Mouse (Mus musculus) urinary bladder, adult 2 months (tissue): ENCODE measurements around the gene Depdc7. TPM values are rescaled to one million over a fixed set of nuclear protein-coding genes. Genes with fewer than 3 reads are reported as not detected.

Source experiments
- DNase-seq: peaks from one replicate; pipeline ENCODE4 v3.0.0; 2022; ENCODE audit warnings: low spot score
- polyA plus RNA-seq: library from polyadenylated mRNA; depleted of rRNA; stranded (reverse); fragments of >200 nt; gene quantifications from 2 replicates; pipeline ENCODE4 v1.2.3, GENCODE M21; 2012; rRNA removed

Depdc7 gene
- polyA plus RNA-seq, 1 experiment: 15.3 TPM

DNA sequence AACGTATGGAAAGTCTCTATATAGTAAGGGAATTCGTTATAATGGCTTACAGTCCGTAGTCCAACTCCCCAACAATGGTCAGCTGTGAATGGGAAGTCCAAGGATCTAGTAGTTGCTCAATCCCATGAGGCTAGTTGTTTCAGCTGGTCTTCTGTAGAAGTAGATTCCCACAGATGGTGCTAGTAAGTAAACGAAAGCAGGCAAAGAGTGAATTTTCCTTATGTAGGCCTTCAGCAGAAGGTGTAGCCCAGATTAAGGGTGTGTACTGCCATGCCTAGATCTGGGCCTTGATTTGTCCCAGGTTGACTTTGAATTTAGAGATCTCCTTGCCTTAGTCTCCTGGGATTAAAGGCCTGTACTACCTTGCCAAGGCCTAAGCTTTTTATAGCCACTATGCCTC is 26.4 kb downstream of the Depdc7 start, which contains the start of gene Pin1rt1:
Pin1rt1 (minus strand) TSS at position 101 of the 400 bp plus-strand sequence.
- no peak for DNase-seq

DNA sequence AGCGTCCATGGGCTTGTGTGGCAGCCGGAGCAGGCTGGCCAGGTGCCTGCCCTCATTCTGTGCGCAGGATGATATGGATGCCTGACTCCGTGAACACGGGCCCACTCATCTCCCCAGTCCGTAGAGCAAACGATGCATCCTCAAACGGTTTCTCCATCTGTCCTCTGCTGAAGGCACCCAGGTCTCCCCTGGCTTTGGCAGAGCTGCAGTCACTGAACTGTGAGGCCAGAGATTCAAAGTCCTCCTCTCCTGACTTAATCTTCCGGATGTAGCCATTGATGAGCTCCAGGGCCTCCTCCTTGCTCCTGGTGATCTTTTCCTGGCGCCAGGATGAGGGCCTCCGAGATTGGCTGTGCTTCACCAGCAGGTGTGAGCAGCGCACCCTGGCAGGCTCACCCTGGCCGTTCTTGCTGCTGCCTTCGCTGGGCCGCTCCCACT is 28.4 kb downstream of the Depdc7 start:
- no peak for DNase-seq

DNA sequence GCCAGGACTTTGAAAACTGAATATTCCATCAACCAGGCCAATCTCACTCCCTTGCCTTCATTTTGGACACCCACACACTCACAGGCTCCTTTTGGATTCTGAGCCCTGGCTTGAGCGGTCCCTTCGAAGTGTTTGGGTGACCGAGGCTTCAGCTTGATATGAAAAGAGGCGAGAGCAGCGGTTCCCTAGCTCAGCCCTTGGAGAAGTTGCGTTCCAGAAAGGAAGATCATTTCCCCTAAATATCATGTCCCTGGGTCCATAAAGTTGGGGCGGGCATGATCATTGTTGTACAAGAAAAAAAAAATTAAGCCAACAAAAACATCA is 30.2 kb downstream of the Depdc7 start:
- DNase-seq: no peak

DNA sequence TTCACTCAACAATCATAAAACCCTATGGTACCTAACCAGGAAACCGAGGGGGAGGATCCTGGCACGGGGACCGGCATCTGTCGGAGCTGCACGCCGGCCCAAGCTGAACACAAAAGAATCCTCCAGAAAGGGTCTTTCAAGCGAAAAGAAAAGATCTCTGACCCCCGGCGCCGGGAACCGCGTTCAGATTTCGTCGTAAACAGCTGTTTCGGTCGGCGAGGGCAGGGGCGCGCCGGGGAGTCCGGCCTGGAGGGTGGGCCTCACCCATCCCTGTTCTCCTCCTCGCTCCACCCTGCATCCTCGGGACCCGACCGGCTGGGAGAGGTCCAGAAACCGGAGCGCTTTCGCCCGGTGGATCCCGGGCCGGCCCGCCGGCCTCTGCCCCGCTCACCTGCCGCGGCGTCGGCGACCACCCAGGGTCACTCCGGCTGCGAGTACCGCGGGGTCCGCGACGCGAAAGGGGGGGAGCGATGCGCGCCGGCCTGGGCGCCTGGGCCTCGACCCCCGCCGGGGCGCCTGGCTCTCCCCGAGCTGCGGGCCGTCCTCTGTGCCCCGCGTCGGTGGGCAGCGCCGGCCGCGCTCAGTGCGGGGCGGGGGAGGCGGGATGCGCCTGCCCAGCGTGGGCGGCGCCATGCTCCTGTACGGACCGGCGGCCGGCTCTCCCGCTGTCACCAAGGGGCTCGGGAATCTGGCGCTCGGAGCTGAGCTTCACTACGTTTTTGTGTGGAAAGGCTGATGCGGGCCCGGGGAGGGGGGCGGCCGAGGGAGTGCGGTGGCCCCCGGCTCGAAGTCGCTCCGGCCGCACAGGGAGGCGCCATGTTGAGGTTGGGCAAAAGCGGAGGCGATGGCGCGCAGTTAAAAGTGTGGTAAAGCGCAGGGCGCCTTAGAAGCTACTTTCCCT is 30.8 kb downstream of the Depdc7 start, which contains the start of gene Tcp11l1:
Tcp11l1 (minus strand) TSS at position 585 of the 901 bp plus-strand sequence.
- peak; percentile 78 for DNase-seq

DNA sequence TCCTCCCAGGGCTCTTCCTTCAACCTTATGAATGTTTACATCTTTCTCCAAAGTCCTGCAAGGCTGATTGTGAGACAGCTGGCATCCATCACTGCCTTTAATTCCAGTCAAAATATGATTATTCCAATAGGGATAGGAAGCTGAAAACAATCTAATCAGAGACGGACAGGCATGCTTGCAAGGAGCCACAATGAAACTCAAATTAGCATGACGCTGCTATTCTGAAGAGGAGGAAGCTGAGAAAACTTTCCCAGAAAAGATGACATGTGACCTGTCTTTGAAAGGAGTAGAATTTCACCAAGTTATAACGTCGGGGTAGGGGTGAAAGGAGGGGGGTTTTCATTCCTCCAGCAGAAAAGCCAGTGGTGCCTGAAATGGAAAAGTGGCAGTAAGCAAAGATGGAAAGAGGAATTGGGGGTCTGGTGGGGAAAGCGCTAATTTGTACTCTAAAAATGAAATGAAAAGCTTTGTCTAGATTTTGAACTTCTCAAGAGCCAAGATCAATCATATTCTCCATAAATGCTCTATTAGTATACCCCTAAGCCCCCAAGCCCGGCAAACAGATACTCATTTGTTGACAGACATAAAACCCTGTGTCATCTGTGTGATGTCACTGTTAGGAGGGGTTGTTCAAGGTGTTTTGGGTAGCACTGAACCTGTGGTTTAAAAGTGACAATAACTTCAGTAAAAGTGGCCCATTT is 31.9 kb downstream of the Depdc7 start:
- DNase-seq: no peak

DNA sequence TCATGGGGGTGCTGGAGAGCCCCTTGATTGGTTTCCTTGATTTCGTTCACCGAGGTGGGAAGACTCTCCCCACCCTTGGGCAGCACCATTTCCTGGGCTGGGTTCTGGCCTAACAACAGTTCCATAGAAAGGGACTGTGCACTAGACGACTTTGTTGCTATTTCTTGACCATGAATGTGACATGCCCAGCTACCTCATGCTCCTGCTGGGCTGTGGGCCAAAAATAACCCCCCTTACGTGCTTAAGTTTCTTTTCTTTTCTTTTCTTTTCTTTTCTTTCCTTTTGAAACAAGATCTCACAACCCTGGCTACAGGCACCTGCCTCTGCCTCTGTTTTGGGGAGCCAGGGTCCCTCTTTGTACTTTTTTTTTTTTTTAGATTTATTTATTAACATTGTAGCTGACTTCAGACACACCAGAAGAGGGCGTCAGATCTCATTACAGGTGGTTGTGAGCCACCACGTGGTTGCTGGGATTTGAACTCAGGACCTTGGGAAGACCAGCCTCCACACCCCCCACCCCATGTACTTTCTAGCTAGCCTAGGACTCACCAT is 32.8 kb downstream of the Depdc7 start:
- DNase-seq: no peak

DNA sequence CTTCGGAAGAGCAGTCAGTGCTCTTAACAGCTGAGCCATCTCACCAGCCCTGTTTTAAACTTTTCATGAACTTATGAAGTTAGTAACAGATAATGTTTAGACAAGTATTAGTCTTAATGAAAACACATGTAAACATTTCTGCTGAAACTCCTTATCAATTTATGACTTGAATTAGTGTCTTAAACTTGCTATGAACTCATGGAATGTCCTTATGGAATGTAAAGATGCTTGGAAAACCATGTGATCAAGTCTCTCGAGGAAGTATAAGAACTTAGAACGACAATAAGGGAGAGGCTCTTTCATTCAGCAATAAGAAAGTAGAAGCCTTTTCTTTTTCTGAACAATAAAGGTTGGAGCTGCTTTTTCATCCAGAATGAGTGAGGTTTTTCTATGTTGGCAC is 38.3 kb downstream of the Depdc7 start:
- no peak for DNase-seq

DNA sequence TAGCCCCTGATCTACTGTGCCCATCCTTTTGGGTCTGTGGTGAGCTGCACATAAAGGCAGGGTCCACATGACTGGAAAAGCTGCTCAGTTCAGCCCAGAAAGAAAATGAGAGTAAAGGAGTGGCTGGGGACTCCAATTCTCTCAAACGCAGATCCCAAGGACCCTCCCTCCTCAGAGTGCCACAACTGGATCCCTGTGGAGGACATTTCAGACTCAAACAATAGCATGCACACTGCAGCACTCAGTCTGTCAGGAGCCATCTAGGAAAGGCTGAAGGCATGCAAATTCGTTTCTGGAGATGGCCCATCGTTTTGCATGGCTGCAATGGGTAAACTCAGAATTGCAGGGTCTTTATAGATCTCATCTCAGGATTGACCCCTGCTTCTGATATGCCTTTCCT is 39.5 kb downstream of the Depdc7 start:
- DNase-seq: no peak

DNA sequence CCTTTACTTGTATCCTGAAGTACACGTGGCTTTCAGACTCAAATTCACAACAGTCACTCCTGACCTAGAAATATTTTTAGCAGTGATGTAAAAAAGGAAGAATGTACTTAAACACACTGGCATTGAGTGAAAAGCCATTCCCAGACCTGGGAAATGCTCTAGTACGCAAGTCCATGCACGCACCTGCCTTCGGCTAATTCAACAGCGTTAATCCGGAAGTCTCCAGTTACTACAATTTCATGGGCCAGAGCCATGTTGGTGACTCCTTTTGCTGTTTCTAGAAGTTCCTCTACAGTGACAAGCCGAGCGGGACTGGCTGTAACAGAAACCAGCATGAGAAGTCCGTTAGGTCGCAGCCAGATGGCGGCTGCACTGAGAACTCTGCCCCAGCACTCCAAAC is 43.0 kb downstream of the Depdc7 start:
- DNase-seq: no peak

DNA sequence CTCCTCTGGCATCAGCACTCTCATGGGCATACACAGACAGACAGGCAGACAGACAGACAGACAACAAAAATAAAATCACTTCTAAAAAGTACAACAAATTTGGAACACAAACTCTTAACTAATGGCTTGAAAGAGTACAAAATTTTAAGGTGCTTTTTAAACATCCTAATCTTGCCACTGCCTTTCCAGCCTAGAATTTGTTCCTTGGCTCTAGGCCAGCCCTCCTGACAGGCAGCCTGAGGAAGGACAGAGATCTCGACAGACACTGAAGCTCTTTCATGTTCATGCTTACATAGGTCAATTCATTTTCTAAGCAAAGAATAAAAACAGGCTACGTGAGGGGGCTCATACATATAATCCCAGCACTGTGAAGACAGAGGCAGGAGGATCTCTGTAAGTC is 50.1 kb downstream of the Depdc7 start:
- DNase-seq: no peak

DNA sequence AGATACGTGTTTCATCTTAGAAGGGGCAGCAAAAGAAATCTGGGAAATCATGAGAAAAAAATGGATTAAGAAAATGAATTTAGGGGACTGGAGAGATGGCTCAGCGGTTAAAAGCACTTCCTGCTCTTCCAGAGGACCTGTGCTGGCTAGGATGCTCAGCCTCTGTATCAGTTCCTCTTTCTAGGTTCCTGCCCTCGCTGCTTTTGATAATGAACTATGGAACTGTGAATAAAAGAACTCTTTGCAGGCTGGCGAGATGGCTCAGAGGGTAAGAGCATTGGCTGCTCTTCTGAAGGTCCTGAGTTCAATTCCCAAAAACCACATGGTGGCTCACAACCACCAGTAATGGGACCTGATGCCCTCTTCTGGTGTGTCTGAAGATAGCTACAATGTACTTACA is 52.0 kb downstream of the Depdc7 start:
- DNase-seq: no peak

DNA sequence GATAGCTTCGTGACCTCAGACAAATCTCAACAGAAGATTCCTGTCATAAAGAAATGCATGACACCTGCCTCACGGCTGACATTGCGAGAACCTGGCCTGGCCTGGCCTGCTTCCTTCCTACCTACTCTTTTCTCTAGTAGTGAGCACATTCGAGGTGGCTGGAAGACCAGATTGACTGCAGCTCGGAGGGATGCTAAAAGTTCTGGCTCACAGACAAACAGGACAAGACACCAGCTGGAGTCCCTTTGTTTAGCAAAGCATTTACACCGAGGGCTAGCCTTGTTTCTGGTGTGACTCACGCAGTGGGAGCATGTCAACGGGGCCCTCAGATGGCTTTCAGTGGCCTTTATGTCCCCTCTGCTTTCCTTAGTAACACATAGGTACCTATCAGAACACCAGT is 54.0 kb downstream of the Depdc7 start:
- no peak for DNase-seq

DNA sequence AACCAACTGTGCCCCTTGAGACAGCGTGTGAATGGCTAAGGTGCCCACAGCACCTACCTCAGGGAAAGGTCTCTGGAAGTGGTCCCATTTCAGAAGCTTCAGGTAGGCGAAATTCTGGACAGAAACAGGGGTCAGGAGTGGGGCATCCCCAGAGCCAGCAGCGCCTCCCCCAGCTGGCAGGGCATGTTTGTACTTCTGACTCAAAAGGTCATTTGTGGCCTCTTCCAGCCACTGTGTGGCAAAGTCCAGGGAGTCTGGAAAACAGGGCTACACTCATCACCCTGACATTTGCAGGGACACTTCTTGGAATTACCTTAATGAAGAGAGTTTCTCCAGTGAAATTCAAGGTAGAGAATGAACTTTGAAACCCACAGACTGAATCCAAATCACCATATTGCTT is 54.4 kb downstream of the Depdc7 start:
- no peak for DNase-seq

DNA sequence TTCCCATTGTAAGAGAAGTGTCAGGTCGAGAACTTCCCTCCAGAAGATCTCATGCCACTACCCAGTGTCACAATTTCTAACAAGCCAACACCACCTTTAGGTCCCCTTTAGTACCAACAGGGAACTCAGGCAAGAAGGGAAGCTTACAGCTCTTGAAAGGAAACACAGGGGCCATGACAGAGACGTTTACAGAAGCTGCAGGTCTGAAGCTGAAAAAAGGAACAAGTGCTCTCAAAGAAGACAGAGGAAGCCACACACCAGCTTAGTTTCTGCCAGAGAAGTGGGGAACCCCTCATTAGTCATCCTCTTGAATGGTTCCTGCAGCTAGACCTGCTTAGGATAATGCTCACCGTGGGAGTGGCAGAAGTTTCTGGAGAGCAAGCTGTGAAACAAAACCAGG is 55.4 kb downstream of the Depdc7 start:
- DNase-seq: no peak

DNA sequence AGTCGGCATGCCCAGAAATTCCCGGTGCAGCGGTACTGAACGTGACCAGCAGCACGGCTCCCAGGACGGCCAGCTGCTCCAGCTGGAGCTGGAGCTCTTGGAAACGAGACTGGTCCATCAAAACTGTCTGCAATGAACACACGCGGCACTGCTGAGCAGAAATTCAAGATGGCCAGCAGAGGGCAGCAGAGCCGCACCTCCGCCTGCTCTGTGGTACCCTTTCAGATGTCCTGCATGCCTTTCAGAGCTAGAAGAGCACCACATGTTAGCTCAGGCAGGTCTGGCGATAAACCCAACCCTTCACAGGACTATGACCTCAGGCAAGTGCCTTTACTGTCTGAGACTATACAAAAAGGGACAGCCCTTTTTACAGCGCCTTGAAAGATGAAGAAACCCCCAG is 57.3 kb downstream of the Depdc7 start:
- DNase-seq: peak; percentile 53

DNA sequence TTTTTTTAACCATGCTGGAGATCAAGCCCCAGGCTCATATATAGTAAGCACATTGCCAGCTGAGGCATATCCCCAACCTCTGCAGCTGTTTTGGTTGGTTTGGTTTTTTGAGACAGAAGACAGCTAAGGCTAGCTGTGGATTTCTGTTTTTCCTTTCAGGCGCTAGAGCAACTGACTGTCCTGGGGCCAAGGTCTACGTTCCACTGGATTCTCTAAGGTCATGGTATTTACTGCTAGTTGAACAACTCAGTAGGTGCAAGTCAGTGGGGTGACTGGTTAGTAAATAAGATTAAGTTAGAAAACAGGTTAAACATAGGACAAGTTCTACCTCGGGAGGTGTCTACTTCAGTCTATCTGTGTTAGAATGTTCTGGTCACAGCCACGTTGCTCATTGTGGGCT is 57.9 kb downstream of the Depdc7 start:
- DNase-seq: no peak

DNA sequence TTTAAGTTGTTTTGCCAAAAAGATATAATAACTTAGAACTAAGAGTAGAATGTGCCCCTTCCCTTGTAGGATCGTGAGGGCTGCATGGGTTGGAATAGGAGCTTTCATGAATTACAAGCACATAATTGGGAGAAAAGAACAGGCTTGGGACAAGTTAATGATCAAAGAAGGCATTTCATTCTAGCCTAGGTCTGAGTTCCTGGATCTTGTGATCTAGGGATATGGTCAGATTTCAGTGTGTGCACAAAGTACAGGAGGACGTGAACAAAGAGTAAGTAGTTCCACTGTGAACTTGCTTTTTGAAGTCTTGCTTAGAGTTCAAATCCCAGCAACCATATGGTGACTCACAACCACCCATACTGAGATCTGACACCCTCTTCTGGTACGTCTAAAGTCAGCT is 65.4 kb downstream of the Depdc7 start:
- DNase-seq: no peak

Other genes with a start within 250 kb of the Depdc7 start
- 33.0 and 43.4 TPM in 2 replicates for gene Hipk3, start 248.4 kb downstream of the Depdc7 start, polyA plus RNA-seq
- gene Cstf3, start 152.4 kb downstream of the Depdc7 start, polyA plus RNA-seq: 28.6 and 36.1 TPM in 2 replicates
- 11.4 and 13.8 TPM in 2 replicates for gene Tcp11l1, start 30.7 kb downstream of the Depdc7 start, polyA plus RNA-seq
- gene Pin1rt1, start 26.5 kb downstream of the Depdc7 start, polyA plus RNA-seq: not detected in 2 replicates
- gene Qser1, start 73.9 kb upstream of the Depdc7 start, polyA plus RNA-seq: 8.1 and 10.3 TPM in 2 replicates
- 5.0 and 5.5 TPM in 2 replicates for gene Prrg4, start 107.0 kb upstream of the Depdc7 start, polyA plus RNA-seq
- gene Ccdc73, start 124.9 kb upstream of the Depdc7 start, polyA plus RNA-seq: 13.0 and 13.1 TPM in 2 replicates